Mouse (Mus musculus) CH12.LX (cell line): ENCODE measurements around the gene Maml1. TPM values are rescaled to one million over a fixed set of nuclear protein-coding genes. Genes with fewer than 3 reads are reported as not detected.

Experiments
- DNase-seq: peaks from one replicate; pipeline ENCODE4 v3.0.0-alpha.2; 2013; ENCODE audit errors: extremely low read depth
- H3K27ac ChIP-seq: 2 replicates; pipeline ENCODE4 v1.5.1; 2012; ENCODE audit warnings: low read depth, mild to moderate bottlenecking, control low read depth, moderate library complexity; ENCODE audit not compliant: insufficient read depth
- H3K27me3 ChIP-seq: replicated peaks from 2 replicates; pipeline ENCODE3; 2012; ENCODE audit warnings: inconsistent platforms
- H3K36me3 ChIP-seq, 2 experiments: replicated peaks in 1 of 2; 2 replicates each; pipeline versions ENCODE3 to v1.6.1; 2012; ENCODE audit warnings: inconsistent platforms in 1 of 2, low read length in 1 of 2, mild to moderate bottlenecking in 1 of 2, mixed read lengths in 1 of 2, moderate library complexity in 1 of 2; ENCODE audit not compliant: control insufficient read depth in 1 of 2, insufficient read depth in 1 of 2
- H3K4me1 ChIP-seq, 2 experiments: 2 replicates each; pipeline ENCODE4 v1.6.1; 2012; ENCODE audit warnings: inconsistent platforms in 1 of 2, moderate library complexity in 1 of 2; ENCODE audit not compliant: insufficient read depth in 2 of 2, control insufficient read depth in 1 of 2
- H3K4me2 ChIP-seq: 2 replicates; pipeline ENCODE4 v1.6.1; 2012; ENCODE audit warnings: low read depth, mild to moderate bottlenecking, control low read depth; ENCODE audit not compliant: poor library complexity, insufficient read depth, severe bottlenecking
- H3K4me3 ChIP-seq, 3 experiments: fragments of 150-350 bp in 1 of 3; sonication (generic) in 1 of 3; replicated peaks in 1 of 3; 2 replicates each; pipeline versions ENCODE3 to v1.5.1; 2011 to 2012; ENCODE audit warnings: low read depth in 2 of 3, low read length in 2 of 3, mild to moderate bottlenecking in 2 of 3, moderate library complexity in 2 of 3, control low read depth in 1 of 3, improper control_type of control experiment in 1 of 3, inconsistent platforms in 1 of 3, mixed read lengths in 1 of 3; ENCODE audit not compliant: poor library complexity in 1 of 3
- H3K79me2 ChIP-seq: replicated peaks from 2 replicates; pipeline ENCODE4 v1.6.1; 2012; ENCODE audit warnings: mild to moderate bottlenecking, moderate library complexity; ENCODE audit not compliant: control insufficient read depth, poor library complexity, insufficient read depth, severe bottlenecking; ENCODE audit errors: extremely low read depth
- H3K9ac ChIP-seq: 2 replicates; pipeline ENCODE4 v1.6.1; 2012; ENCODE audit warnings: low read depth, mild to moderate bottlenecking, control low read depth, moderate library complexity; ENCODE audit not compliant: insufficient read depth
- H3K9me3 ChIP-seq: replicated peaks from 2 replicates; pipeline ENCODE3; 2012; ENCODE audit warnings: low read length, inconsistent platforms, mixed read lengths
- BHLHE40 ChIP-seq: IDR thresholded peaks from 2 replicates; pipeline ENCODE4 v1.6.1; 2011; ENCODE audit warnings: mild to moderate bottlenecking, low read depth, low read length, improper control_type of control experiment
- CHD1 ChIP-seq: IDR thresholded peaks from 2 replicates; pipeline ENCODE4 v1.6.1; 2012; ENCODE audit warnings: low read depth, low read length, improper control_type of control experiment, inconsistent platforms
- CHD2 ChIP-seq: IDR thresholded peaks from 2 replicates; pipeline ENCODE4 v1.6.1; 2011; ENCODE audit warnings: low read length, improper control_type of control experiment
- CTCF ChIP-seq, 2 experiments: IDR thresholded peaks in 1 of 2; conservative IDR thresholded peaks in 1 of 2; 2 replicates each; pipeline ENCODE4 v1.5.1; 2011 to 2012; ENCODE audit warnings: low read depth in 2 of 2, low read length in 2 of 2, improper control_type of control experiment in 1 of 2, inconsistent platforms in 1 of 2, mild to moderate bottlenecking in 1 of 2, moderate library complexity in 1 of 2
- ELF1 ChIP-seq: IDR thresholded peaks from 2 replicates; pipeline ENCODE4 v1.6.1; 2014; ENCODE audit warnings: low read depth, mild to moderate bottlenecking, inconsistent platforms, low read length, improper control_type of control experiment
- EP300 ChIP-seq: IDR thresholded peaks from 2 replicates; pipeline ENCODE4 v1.6.1; 2011; ENCODE audit warnings: low read length, improper control_type of control experiment
- ETS1 ChIP-seq: conservative IDR thresholded peaks from 2 replicates; pipeline ENCODE4 v1.6.1; 2012; ENCODE audit warnings: low read depth, mild to moderate bottlenecking, inconsistent platforms, low read length, improper control_type of control experiment, moderate library complexity
- GABPA ChIP-seq: IDR thresholded peaks from 2 replicates; pipeline ENCODE4 v1.6.1; 2012; ENCODE audit warnings: low read depth, low read length, improper control_type of control experiment, inconsistent platforms; ENCODE audit not compliant: insufficient replicate concordance
- HCFC1 ChIP-seq: IDR thresholded peaks from 2 replicates; pipeline ENCODE4 v1.6.1; 2012; ENCODE audit warnings: low read depth, mild to moderate bottlenecking, inconsistent platforms, low read length, improper control_type of control experiment
- IRF4 ChIP-seq: IDR thresholded peaks from 2 replicates; pipeline ENCODE4 v1.6.1; 2014; ENCODE audit warnings: low read depth, mild to moderate bottlenecking, inconsistent platforms, low read length, improper control_type of control experiment
- JUN ChIP-seq: IDR thresholded peaks from 2 replicates; pipeline ENCODE4 v1.6.1; 2011; ENCODE audit warnings: low read depth, mild to moderate bottlenecking, low read length, improper control_type of control experiment, moderate library complexity; ENCODE audit not compliant: insufficient read depth
- JUND ChIP-seq: conservative IDR thresholded peaks from 2 replicates; pipeline ENCODE4 v1.6.1; 2011; ENCODE audit warnings: low read depth, low read length, improper control_type of control experiment
- MAZ ChIP-seq: IDR thresholded peaks from 2 replicates; pipeline ENCODE4 v1.6.1; 2012; ENCODE audit warnings: low read depth, mild to moderate bottlenecking, inconsistent platforms, low read length, improper control_type of control experiment, moderate library complexity
- MXI1 ChIP-seq: IDR thresholded peaks from 2 replicates; pipeline ENCODE4 v1.6.1; 2011; ENCODE audit warnings: mild to moderate bottlenecking, low read depth, low read length, improper control_type of control experiment
- NELFE ChIP-seq: IDR thresholded peaks from 2 replicates; pipeline ENCODE4 v1.6.1; 2011; ENCODE audit warnings: low read depth, low read length, improper control_type of control experiment
- POLR2A ChIP-seq: IDR thresholded peaks from 2 replicates; pipeline ENCODE4 v1.6.1; 2011; ENCODE audit warnings: low read depth, mild to moderate bottlenecking, improper control_type of control experiment, low read length
- SIN3A ChIP-seq: IDR thresholded peaks from 2 replicates; pipeline ENCODE4 v1.6.1; 2012; ENCODE audit warnings: low read length, improper control_type of control experiment, inconsistent platforms
- TCF12 ChIP-seq: IDR thresholded peaks from 2 replicates; pipeline ENCODE4 v1.6.1; 2014; ENCODE audit warnings: low read depth, mild to moderate bottlenecking, inconsistent platforms, low read length, improper control_type of control experiment
- UBTF ChIP-seq: IDR thresholded peaks from 2 replicates; pipeline ENCODE4 v1.6.1; 2012; ENCODE audit warnings: low read depth, mild to moderate bottlenecking, inconsistent platforms, low read length, improper control_type of control experiment, moderate library complexity
- USF1 ChIP-seq: IDR thresholded peaks from 2 replicates; pipeline ENCODE4 v1.6.1; 2014; ENCODE audit warnings: low read depth, mild to moderate bottlenecking, inconsistent platforms, low read length, improper control_type of control experiment
- ZC3H11A ChIP-seq: IDR thresholded peaks from 2 replicates; pipeline ENCODE4 v1.6.1; 2012; ENCODE audit warnings: low read depth, mild to moderate bottlenecking, inconsistent platforms, low read length, improper control_type of control experiment
- ZMIZ1 ChIP-seq: IDR thresholded peaks from 2 replicates; pipeline ENCODE4 v1.6.1; 2012; ENCODE audit warnings: low read depth, mild to moderate bottlenecking, inconsistent platforms, low read length, improper control_type of control experiment
- dilution Hi-C: fragments of 300-500 bp; cut with MboI; formaldehyde crosslinking; loops from 2 replicates; pipeline ENCODE4 v1.14.3; 2020; ENCODE audit warnings: low sequenced_read_pairs; ENCODE audit not compliant: extremely low pct_unique_long_range_greater_than_20kb, extremely low pct_ligation_motif_present
- in situ Hi-C: fragments of 300-500 bp; cut with MboI; formaldehyde crosslinking; loops from 3 replicates; pipeline ENCODE4 v1.14.3; 2019; ENCODE audit warnings: low sequenced_read_pairs, low pct_ligation_motif_present, low pct_unique_long_range_greater_than_20kb, mixed read lengths
- polyA plus RNA-seq: library from polyadenylated mRNA; unstranded; fragments of >175 nt; gene quantifications from 2 replicates; pipeline ENCODE4 v1.2.1, GENCODE M21; 2012; ENCODE audit warnings: low read depth; ENCODE audit not compliant: insufficient read length
- total RNA-seq, 2 experiments: library from RNA; depleted of rRNA; stranded (reverse); fragments of 300-350 nt in 1 of 2; fragments of >200 nt in 1 of 2; gene quantifications; 2 replicates each; pipeline ENCODE4 v1.2.3; 2012 to 2014

Maml1 gene
- total and polyA plus RNA-seq, 3 experiments, result 2.2 to 9.7 (median 5.4) TPM

GRCm38 (mm10) chr11:50291321-50292165 is 568 bp downstream of the Maml1 start:
- H3K4me2 ChIP-seq, result peak overlapping the region; percentile 92; the same call in 1 of the 2 replicates
- H3K79me2 ChIP-seq, result peaks cover 43% of the 10 kb centered on the region
- peak overlapping the region; percentile 60 for H3K27ac ChIP-seq
- TF ChIP-seq EP300, result no peak
- TF ChIP-seq POLR2A, result peak; percentile 23; the same call in 1 of the 2 replicates
- TF ChIP-seq GABPA, result no peak
- no peak for TF ChIP-seq TCF12
- TF ChIP-seq JUND, result no peak
- peak; percentile 74; the same call in 1 of the 2 replicates for TF ChIP-seq CHD1
- no peak for TF ChIP-seq ZMIZ1
- TF ChIP-seq IRF4, result no peak
- no peak for TF ChIP-seq CTCF (conservative IDR thresholded peaks at IDR 0.05 in 1 of 2, IDR thresholded peaks at IDR 0.05 in 1 of 2; ENCODE audit: low read depth in 2 of 2, low read length in 2 of 2)
- peak; percentile 98 for TF ChIP-seq UBTF
- TF ChIP-seq NELFE, result no peak
- DNase-seq, result peak; percentile 50
- peaks cover 14 to 48% of the 10 kb centered on the region in 2 experiments for H3K4me1 ChIP-seq
- H3K27me3 ChIP-seq, result no peaks in the 10 kb centered on the region
- H3K9me3 ChIP-seq, result peaks cover 7% of the 10 kb centered on the region
- dilution Hi-C loops (no loop called here), in situ Hi-C loops (no loop called here)
- peak overlapping the region; percentile 75 to 99 (median 92) for H3K4me3 ChIP-seq
- H3K36me3 ChIP-seq, result peaks cover 34 to 62% of the 10 kb centered on the region in 2 experiments
- H3K9ac ChIP-seq, result peak overlapping the region; percentile 94

- in situ Hi-C loops (no loop called here), dilution Hi-C loops (no loop called here)
- Histone ChIP-seq H3K4me2 (peak overlapping the region; percentile 92), H3K27me3 (no peaks in the 10 kb centered on the region), H3K79me2 (peaks cover 43% of the 10 kb centered on the region), H3K27ac (no peak overlapping the region), H3K9me3 (peaks cover 7% of the 10 kb centered on the region), H3K9ac (peak overlapping the region; percentile 94), H3K4me3 (peak overlapping the region; percentile 75 to 99 (median 92)), H3K36me3 (peaks cover 31 to 60% of the 10 kb centered on the region in 2 experiments), H3K4me1 (peaks cover 16 to 57% of the 10 kb centered on the region in 2 experiments)
- no peak for DNase-seq
- no peak for TF ChIP-seq ZC3H11A
- 0 out of 2 replicates have a peak, but pooled peaks have one; percentile 16 for TF ChIP-seq ETS1
- TF ChIP-seq SIN3A, result 0 out of 2 replicates have a peak, but pooled peaks have one; percentile 50
- 0 out of 2 replicates have a peak, but pooled peaks have one; percentile 18 for TF ChIP-seq MAZ
- 0 out of 2 replicates have a peak, but pooled peaks have one; percentile 25 for TF ChIP-seq ELF1
- TF ChIP-seq IRF4, result 0 out of 2 replicates have a peak, but pooled peaks have one; percentile 15
- TF ChIP-seq MXI1, result no peak; the same call in 1 of the 2 replicates
- TF ChIP-seq JUN, result no peak
- TF ChIP-seq HCFC1, result no peak; the same call in 1 of the 2 replicates
- no peak for TF ChIP-seq BHLHE40
- TF ChIP-seq CHD2, result peak; percentile 44; the same call in 1 of the 2 replicates
- no peak for TF ChIP-seq USF1
Measured at GRCm38 (mm10) chr11:50290486-50291225, 1.5 kb downstream of the Maml1 start.
